Mouse (Mus musculus) liver, embryonic 11.5 days (tissue): ENCODE results near the gene Hyou1. TPM values are rescaled to one million over a fixed set of nuclear protein-coding genes. Genes with fewer than 3 reads are reported as not detected.
"Not testable (repeated sequence)": the region's sequence is repeated elsewhere in the genome, so short reads cannot be mapped to it uniquely, and the experiment has no call there.

Experiments
- ATAC-seq: fragments of 200-750 bp; cut with Nextera tagmentation; replicated peaks from 2 replicates; pipeline ENCODE4 v1.8.0; 2017; ENCODE audit warnings: moderate number of reproducible peaks, mild to moderate bottlenecking, moderate TSS enrichment, moderate library complexity; ENCODE audit not compliant: low FRiP score
- DNase-seq: peaks from one replicate; pipeline ENCODE4 v3.0.0-alpha.2; 2017; ENCODE audit warnings: low spot score
- H3K27ac ChIP-seq: fragments of 300-500 bp; sonication (generic); 2 replicates; pipeline ENCODE4 v1.5.1; 2014; ENCODE audit warnings: mild to moderate bottlenecking, low read depth, low read length, control low read depth
- H3K27me3 ChIP-seq: fragments of 300-500 bp; sonication (generic); replicated peaks from 2 replicates; pipeline ENCODE4 v1.6.1; 2014; ENCODE audit warnings: low read length, mixed read lengths; ENCODE audit not compliant: control insufficient read depth, insufficient read depth
- H3K36me3 ChIP-seq: fragments of 300-500 bp; sonication (generic); 2 replicates; pipeline ENCODE4 v1.6.1; 2014; ENCODE audit warnings: mild to moderate bottlenecking, low read length, moderate library complexity, mixed read lengths; ENCODE audit not compliant: control insufficient read depth, insufficient read depth
- H3K4me1 ChIP-seq: fragments of 300-500 bp; sonication (generic); replicated peaks from 2 replicates; pipeline ENCODE4 v1.6.1; 2014; ENCODE audit warnings: low read length, mixed read lengths; ENCODE audit not compliant: control insufficient read depth, insufficient read depth
- H3K4me2 ChIP-seq: fragments of 300-500 bp; sonication (generic); 2 replicates; pipeline ENCODE4 v1.6.1; 2014; ENCODE audit warnings: mild to moderate bottlenecking, control low read depth, moderate library complexity
- H3K4me3 ChIP-seq: fragments of 300-500 bp; sonication (generic); 2 replicates; pipeline ENCODE4 v1.5.1; 2014; ENCODE audit warnings: low read depth, low read length, control low read depth
- H3K9ac ChIP-seq: fragments of 300-500 bp; sonication (generic); 2 replicates; pipeline ENCODE4 v1.6.1; 2014; ENCODE audit warnings: low read depth, low read length, control low read depth
- H3K9me3 ChIP-seq: fragments of 300-500 bp; sonication (generic); 2 replicates; pipeline ENCODE4 v1.6.1; 2016; ENCODE audit warnings: low read length, inconsistent platforms, mixed read lengths; ENCODE audit not compliant: control insufficient read depth
- WGBS: fragments of 180-500 bp; shearing (Covaris S2); extraction: QIAGEN DNeasy Blood & Tissue Kit; methylation state at CpG from one replicate; pipeline ENCODE4 v1.1.7; 2014; 5-methylcytosine and 5-hydroxymethylcytosine counted together
- polyA plus RNA-seq: library from polyadenylated mRNA; unstranded; fragments of >200 nt; fragmentation: Nextera tagmentation; extraction: Ambion mirVana; gene quantifications from 2 replicates; pipeline ENCODE4 v1.2.1, GENCODE M21; 2014

The Hyou1 gene
- polyA plus RNA-seq, 1 experiment from 2014 or later = 37.1 TPM

GRCm38 (mm10) chr9:44401081-44401480 lies 21.8 kb downstream of the Hyou1 start:
- H3K4me3 ChIP-seq = no peak overlapping the region
- WGBS = 90% methylated on average over 4 of the region's 4 CpGs
- ATAC-seq (no peak), DNase-seq (no peak)
- no peaks in the 10 kb centered on the region for H3K27me3 ChIP-seq
- H3K9ac ChIP-seq = no peak overlapping the region
- H3K9me3 ChIP-seq = no peaks in the 10 kb centered on the region
- H3K27ac ChIP-seq = no peak overlapping the region
- peaks cover 47% of the 10 kb centered on the region for H3K36me3 ChIP-seq
- H3K4me2 ChIP-seq = no peak overlapping the region
- H3K4me1 ChIP-seq = peaks cover 17% of the 10 kb centered on the region

GRCm38 (mm10) chr9:44405011-44405410 lies 25.7 kb downstream of the Hyou1 start:
- ATAC-seq (no peak), DNase-seq (no peak)
- Histone ChIP-seq H3K4me2 (no peak overlapping the region), H3K9me3 (no peaks in the 10 kb centered on the region), H3K36me3 (peaks cover 58% of the 10 kb centered on the region), H3K4me3 (no peak overlapping the region), H3K27me3 (no peaks in the 10 kb centered on the region), H3K4me1 (peaks cover 3% of the 10 kb centered on the region), H3K27ac (no peak overlapping the region), H3K9ac (no peak overlapping the region)
- WGBS = 82% methylated on average over 3 of the region's 3 CpGs

DNA sequence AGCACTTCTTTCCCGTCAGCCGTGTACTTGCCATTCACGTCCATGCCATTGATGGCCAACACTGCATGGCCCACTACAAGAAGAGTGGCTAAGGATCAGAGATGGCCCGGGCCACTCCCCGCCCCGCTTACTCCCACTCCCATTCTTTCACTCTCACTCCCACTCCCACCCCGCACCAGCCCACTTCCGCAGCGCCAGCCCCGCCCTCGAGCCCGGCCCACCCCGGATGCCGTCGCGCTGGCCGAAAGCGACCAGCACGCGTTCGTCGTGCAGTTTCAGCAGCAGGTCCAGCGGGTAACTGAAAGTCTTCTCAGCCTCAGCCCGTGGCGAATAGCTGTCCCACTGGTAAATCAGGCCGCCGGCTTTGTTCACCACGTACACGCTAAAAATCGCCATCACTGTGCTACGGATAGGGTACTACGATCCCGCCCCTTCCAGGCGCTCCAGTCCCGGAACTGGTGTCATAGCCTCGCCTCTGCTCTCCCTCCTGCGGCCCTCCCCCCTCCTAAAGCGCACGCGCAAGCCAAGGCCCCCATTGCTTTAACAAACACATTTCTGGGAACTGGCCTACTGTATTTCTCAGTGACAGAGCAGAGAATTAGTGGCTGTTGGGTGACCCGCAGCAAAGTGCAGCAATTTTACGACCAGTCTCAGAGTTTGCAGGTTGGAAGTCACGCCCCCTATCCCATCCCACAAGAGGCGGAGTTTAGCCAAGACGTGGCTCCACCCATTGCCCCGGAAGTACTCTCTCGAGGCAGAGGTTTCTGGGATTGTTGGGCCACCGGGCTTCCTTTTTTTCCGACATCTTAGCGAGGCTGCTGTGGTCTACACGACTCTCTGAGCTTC lies 27.8 kb downstream of the Hyou1 start, which contains the start of the genes Rps25 and Trappc4:
Rps25 (plus strand) TSS at position 234 of the 846 bp plus-strand sequence.
Trappc4 (minus strand) TSS at position 695 of the 846 bp plus-strand sequence.
- Histone ChIP-seq H3K4me1 (peaks cover 5% of the 10 kb centered on the region), H3K27ac (peak within 1 kb of the TSS; percentile 71), H3K9me3 (no peaks in the 10 kb centered on the region), H3K4me3 (peak within 1 kb of the TSS; percentile 91), H3K9ac (peak within 1 kb of the TSS; percentile 97), H3K27me3 (no peaks in the 10 kb centered on the region), H3K4me2 (peak within 1 kb of the TSS; percentile 74), H3K36me3 (peaks cover 49% of the 10 kb centered on the region)
- peak; percentile 94 for ATAC-seq
- peak; percentile 98 for DNase-seq
- under 1% methylated on average over 51 of the region's 51 CpGs for WGBS

DNA sequence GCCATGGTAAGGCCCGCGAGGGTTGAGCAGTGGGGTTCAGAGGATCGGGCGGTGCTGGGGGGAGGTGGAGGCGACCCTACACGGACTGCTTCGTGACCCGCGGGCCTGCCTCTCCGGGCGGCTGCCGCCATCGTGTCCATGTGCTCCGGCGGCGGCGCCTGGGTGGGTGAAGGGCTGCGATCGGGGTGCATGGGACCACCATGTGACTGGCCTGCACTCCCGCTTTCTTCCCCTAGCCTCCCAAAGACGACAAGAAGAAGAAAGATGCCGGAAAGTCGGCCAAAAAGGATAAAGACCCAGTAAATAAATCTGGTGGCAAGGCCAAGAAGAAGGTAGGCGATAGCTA lies 28.4 kb downstream of the Hyou1 start:
- Histone ChIP-seq H3K9me3 (no peaks in the 10 kb centered on the region), H3K36me3 (peaks cover 44% of the 10 kb centered on the region), H3K4me2 (peak overlapping the region; percentile 74), H3K4me3 (peak overlapping the region; percentile 91), H3K27me3 (no peaks in the 10 kb centered on the region), H3K9ac (peak overlapping the region; percentile 97), H3K4me1 (peaks cover 5% of the 10 kb centered on the region), H3K27ac (peak overlapping the region; percentile 71)
- 1% methylated on average over 24 of the region's 24 CpGs for WGBS
- ATAC-seq = no peak; the same call in 1 of the 2 replicates
- no peak for DNase-seq

DNA sequence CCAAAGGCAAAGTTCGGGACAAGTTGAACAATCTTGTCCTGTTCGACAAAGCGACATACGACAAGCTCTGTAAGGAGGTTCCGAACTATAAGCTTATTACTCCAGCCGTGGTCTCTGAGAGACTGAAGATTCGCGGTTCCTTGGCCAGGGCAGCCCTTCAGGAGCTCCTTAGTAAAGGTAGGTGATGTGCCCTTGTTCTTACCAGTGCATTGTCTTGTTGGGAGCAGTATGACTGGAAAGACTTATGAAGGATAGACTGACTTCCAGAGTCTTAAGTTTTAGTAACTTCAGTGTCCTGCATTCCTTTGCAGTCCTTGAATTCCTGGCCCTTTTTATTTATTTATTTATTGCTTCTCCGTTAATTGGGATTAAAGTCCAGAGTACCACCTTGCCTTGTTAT lies 29.4 kb downstream of the Hyou1 start:
- not testable (repeated sequence) for ATAC-seq, H3K4me1 ChIP-seq, H3K27me3 ChIP-seq, DNase-seq, H3K9me3 ChIP-seq
- Histone ChIP-seq H3K9ac (peak overlapping the region; percentile 97), H3K4me3 (peak overlapping the region; percentile 91), H3K36me3 (peaks cover 44% of the 10 kb centered on the region), H3K4me2 (peak overlapping the region; percentile 74), H3K27ac (peak overlapping the region; percentile 71)
- 54% methylated on average over 9 of the region's 9 CpGs for WGBS

DNA sequence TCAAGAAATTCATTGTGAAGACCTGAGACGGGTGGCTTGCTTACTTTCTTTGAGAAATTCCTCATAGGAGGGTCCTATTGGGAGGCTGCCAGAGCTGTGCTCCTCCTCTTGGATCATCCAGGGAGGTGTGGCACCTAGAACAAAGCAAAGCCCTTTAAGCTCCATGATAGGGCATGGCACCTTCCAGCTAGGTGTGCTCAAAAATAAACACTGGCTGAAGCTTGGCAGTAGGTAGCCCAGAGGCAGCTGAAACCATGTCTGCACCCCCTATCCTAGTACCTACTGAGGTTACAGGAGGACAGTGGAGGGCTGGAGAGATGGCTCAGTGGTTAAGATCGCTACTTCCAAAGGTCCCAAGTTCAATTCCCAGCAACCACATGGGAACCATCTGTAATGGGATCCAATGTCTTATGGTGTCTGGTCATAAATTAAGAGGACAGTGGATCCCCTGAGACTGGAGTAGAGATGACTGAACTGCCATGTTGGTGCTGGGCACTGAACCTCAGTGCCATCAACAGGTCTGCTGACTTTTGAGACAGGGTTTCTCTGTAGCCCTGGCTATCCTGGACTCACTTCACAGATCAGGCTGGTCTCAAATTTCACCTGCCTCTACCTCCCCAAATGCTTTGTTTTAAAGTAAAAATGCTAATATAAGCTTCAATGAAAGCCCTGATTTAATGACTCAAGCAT lies 31.5 kb downstream of the Hyou1 start:
- H3K36me3 ChIP-seq = peaks cover 33% of the 10 kb centered on the region
- peak overlapping the region; percentile 17 for H3K4me2 ChIP-seq
- H3K27me3 ChIP-seq = no peaks in the 10 kb centered on the region
- WGBS = 83% methylated on average over 2 of the region's 2 CpGs
- no peak overlapping the region for H3K9ac ChIP-seq
- DNase-seq (no peak), ATAC-seq (no peak)
- peak overlapping the region; percentile 6; the same call in 1 of the 2 replicates for H3K4me3 ChIP-seq
- H3K4me1 ChIP-seq = peaks cover 2% of the 10 kb centered on the region
- peak overlapping the region; percentile 25; the same call in 1 of the 2 replicates for H3K27ac ChIP-seq
- no peaks in the 10 kb centered on the region for H3K9me3 ChIP-seq

GRCm38 (mm10) chr9:44411601-44412130 lies 32.4 kb downstream of the Hyou1 start:
- DNase-seq (no peak), ATAC-seq (no peak)
- Histone ChIP-seq H3K36me3 (peaks cover 34% of the 10 kb centered on the region), H3K4me3 (no peak overlapping the region), H3K27me3 (no peaks in the 10 kb centered on the region), H3K27ac (no peak overlapping the region), H3K9ac (no peak overlapping the region), H3K4me1 (peaks cover 2% of the 10 kb centered on the region), H3K9me3 (no peaks in the 10 kb centered on the region), H3K4me2 (no peak overlapping the region)
- 90% methylated on average over 1 of the region's 1 CpGs for WGBS

DNA sequence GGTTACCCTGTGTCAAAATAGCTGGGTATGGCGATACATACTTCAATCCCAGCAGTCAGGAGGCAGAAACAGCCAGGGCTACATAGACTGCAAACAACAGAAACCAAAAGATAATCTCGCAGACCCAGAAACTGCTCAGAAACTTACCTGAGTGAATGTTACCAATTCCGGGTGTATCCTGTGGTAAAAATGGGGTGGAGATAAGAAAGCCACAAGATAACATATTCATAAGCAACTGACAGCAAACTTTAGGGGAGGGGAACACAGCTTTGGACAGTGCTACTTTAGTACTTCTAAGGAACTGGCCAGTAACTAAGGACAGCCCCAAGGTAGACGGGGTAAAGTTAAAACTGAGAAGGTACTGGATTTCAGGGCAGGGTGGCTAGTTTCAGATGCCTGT lies 33.0 kb downstream of the Hyou1 start:
- H3K27ac ChIP-seq = peak overlapping the region; percentile 62
- peaks cover 34% of the 10 kb centered on the region for H3K36me3 ChIP-seq
- ATAC-seq (peak; percentile 17; the same call in 1 of the 2 replicates), DNase-seq (no peak)
- no peak overlapping the region for H3K9ac ChIP-seq
- peaks cover 2% of the 10 kb centered on the region for H3K4me1 ChIP-seq
- H3K9me3 ChIP-seq = no peaks in the 10 kb centered on the region
- 43% methylated on average over 4 of the region's 4 CpGs for WGBS
- no peak overlapping the region for H3K4me2 ChIP-seq
- no peak overlapping the region for H3K4me3 ChIP-seq
- H3K27me3 ChIP-seq = no peaks in the 10 kb centered on the region
